Mouse (Mus musculus): ENCODE measurements at regions not wholly inside any gene's neighbourhood (a gene's known extent, or its start where the extent isn't known, plus 50 kb on each side); places are given as distances from the start of the nearest gene placed in this dataset.

GRCm38 (mm10) chr3:120854322-120854721, 317.2 kb downstream of the Rwdd3 start:
- Histone ChIP-seq H3K9ac (ENCODE audit: low read length) (no peak overlapping the region), H3K9me3 (ENCODE audit: control insufficient read depth, low read length) (no peaks in the 10 kb centered on the region), H3K4me3 (ENCODE audit: low read depth, low read length) (no peak overlapping the region), H3K36me3 (ENCODE audit: control insufficient read depth, insufficient read depth, low read length) (no peaks in the 10 kb centered on the region), H3K4me2 (ENCODE audit: low read depth, severe bottlenecking) (no peak overlapping the region), H3K27me3 (ENCODE audit: control insufficient read depth, insufficient read depth, low read length) (no peaks in the 10 kb centered on the region), H3K27ac (replicated peaks; ENCODE audit: low read depth, low read length) (no peak overlapping the region), H3K4me1 (ENCODE audit: control insufficient read depth, insufficient read depth, low read length) (no peaks in the 10 kb centered on the region)
- DNase-seq (ENCODE audit: low spot score) (no peak), ATAC-seq (ENCODE audit: insufficient number of reproducible peaks, low FRiP score, low TSS enrichment, low read depth) (no peak)
- WGBS: 83% methylated on average over 3 of the region's 3 CpGs

DNA sequence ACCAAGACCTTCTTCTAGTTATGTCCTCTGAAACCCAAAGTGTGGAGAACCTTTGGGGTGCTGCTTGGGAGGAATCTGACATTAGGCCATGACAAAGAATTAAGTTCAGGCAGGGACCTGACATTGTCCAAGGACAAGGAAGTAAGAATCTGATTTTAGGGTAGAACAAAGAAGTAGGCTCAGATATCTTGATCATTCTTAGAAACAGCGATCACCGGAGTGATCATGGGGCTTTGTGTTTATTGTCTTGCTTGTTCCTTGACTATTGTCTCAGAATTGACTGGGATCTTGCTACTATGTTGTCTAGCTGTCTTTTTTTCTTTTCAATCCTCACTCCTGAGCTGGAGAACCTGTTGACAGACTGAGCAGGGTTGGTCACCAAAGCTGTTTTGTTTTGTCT, 327.9 kb downstream of the Rwdd3 start:
- H3K27ac ChIP-seq (replicated peaks; ENCODE audit: low read depth, low read length): no peak overlapping the region
- ATAC-seq (ENCODE audit: insufficient number of reproducible peaks, low FRiP score, low TSS enrichment, low read depth): no peak
- H3K27me3 ChIP-seq (ENCODE audit: control insufficient read depth, insufficient read depth, low read length): no peaks in the 10 kb centered on the region
- no peaks in the 10 kb centered on the region for H3K4me1 ChIP-seq (ENCODE audit: control insufficient read depth, insufficient read depth, low read length)
- no peak overlapping the region for H3K4me2 ChIP-seq (ENCODE audit: low read depth, severe bottlenecking)
- H3K9ac ChIP-seq (ENCODE audit: low read length): no peak overlapping the region
- no peak overlapping the region for H3K4me3 ChIP-seq (ENCODE audit: low read depth, low read length)
- 96% methylated on average over 2 of the region's 2 CpGs for WGBS
- H3K36me3 ChIP-seq (ENCODE audit: control insufficient read depth, insufficient read depth, low read length): no peaks in the 10 kb centered on the region
- H3K9me3 ChIP-seq (ENCODE audit: control insufficient read depth, low read length): no peaks in the 10 kb centered on the region
- no peak for DNase-seq (ENCODE audit: low spot score)

DNA sequence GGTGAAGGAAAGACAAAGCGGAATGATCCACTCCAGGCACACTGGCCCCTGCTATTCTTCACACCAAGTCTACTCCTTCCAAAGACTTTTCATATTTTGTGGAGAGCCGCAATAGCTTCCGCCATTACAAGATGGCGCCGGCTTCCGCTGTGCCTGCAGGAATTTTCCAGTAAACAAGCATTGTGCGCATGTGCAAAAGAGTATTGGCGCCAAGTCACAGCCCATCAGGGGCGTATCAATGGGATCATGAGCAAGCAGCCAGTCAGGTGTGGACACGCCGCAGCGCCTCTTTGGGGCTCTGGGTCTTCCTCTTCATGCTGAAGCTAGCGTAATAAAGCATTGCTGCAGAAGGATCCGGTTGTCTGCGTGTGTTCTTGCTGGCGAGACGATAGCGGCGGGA, 348.0 kb downstream of the Rwdd3 start:
- WGBS: 97% methylated on average over 19 of the region's 19 CpGs
- Histone ChIP-seq H3K27ac (replicated peaks; ENCODE audit: low read depth, low read length) (no peak overlapping the region), H3K36me3 (ENCODE audit: control insufficient read depth, insufficient read depth, low read length) (no peaks in the 10 kb centered on the region), H3K9ac (ENCODE audit: low read length) (no peak overlapping the region), H3K4me1 (ENCODE audit: control insufficient read depth, insufficient read depth, low read length) (no peaks in the 10 kb centered on the region), H3K9me3 (ENCODE audit: control insufficient read depth, low read length) (no peaks in the 10 kb centered on the region), H3K4me2 (ENCODE audit: low read depth, severe bottlenecking) (no peak overlapping the region), H3K4me3 (ENCODE audit: low read depth, low read length) (no peak overlapping the region), H3K27me3 (ENCODE audit: control insufficient read depth, insufficient read depth, low read length) (no peaks in the 10 kb centered on the region)
- no peak for DNase-seq (ENCODE audit: low spot score)
- ATAC-seq (ENCODE audit: insufficient number of reproducible peaks, low FRiP score, low TSS enrichment, low read depth): no peak

GRCm38 (mm10) chr3:120811901-120812300, 359.6 kb downstream of the Rwdd3 start:
- Histone ChIP-seq H3K9me3 (ENCODE audit: control insufficient read depth, low read length) (no peaks in the 10 kb centered on the region), H3K4me2 (ENCODE audit: low read depth, severe bottlenecking) (no peak overlapping the region), H3K27me3 (ENCODE audit: control insufficient read depth, insufficient read depth, low read length) (no peaks in the 10 kb centered on the region), H3K27ac (replicated peaks; ENCODE audit: low read depth, low read length) (no peak overlapping the region), H3K36me3 (ENCODE audit: control insufficient read depth, insufficient read depth, low read length) (no peaks in the 10 kb centered on the region; the same call in 1 of the 2 replicates), H3K4me1 (ENCODE audit: control insufficient read depth, insufficient read depth, low read length) (no peaks in the 10 kb centered on the region), H3K9ac (ENCODE audit: low read length) (no peak overlapping the region), H3K4me3 (ENCODE audit: low read depth, low read length) (no peak overlapping the region)
- ATAC-seq (ENCODE audit: insufficient number of reproducible peaks, low FRiP score, low TSS enrichment, low read depth): no peak
- WGBS: 53% methylated on average over 2 of the region's 2 CpGs
- no peak for DNase-seq (ENCODE audit: low spot score)

- Histone ChIP-seq H3K27ac (replicated peaks; ENCODE audit: low read depth, low read length) (no peak overlapping the region), H3K27me3 (ENCODE audit: control insufficient read depth, insufficient read depth, low read length) (no peaks in the 10 kb centered on the region), H3K4me2 (ENCODE audit: low read depth, severe bottlenecking) (no peak overlapping the region), H3K36me3 (ENCODE audit: control insufficient read depth, insufficient read depth, low read length) (no peaks in the 10 kb centered on the region; the same call in 1 of the 2 replicates), H3K9me3 (ENCODE audit: control insufficient read depth, low read length) (no peaks in the 10 kb centered on the region), H3K4me3 (ENCODE audit: low read depth, low read length) (no peak overlapping the region), H3K9ac (ENCODE audit: low read length) (no peak overlapping the region), H3K4me1 (ENCODE audit: control insufficient read depth, insufficient read depth, low read length) (no peaks in the 10 kb centered on the region)
- DNase-seq (ENCODE audit: low spot score) (no peak), ATAC-seq (ENCODE audit: insufficient number of reproducible peaks, low FRiP score, low TSS enrichment, low read depth) (no peak)
- WGBS: 69% methylated on average over 5 of the region's 5 CpGs
Measured at GRCm38 (mm10) chr3:120810527-120810926, 361.0 kb downstream of the Rwdd3 start.

- Histone ChIP-seq H3K4me2 (ENCODE audit: low read depth, severe bottlenecking) (no peak overlapping the region), H3K4me1 (ENCODE audit: control insufficient read depth, insufficient read depth, low read length) (no peaks in the 10 kb centered on the region), H3K27me3 (ENCODE audit: control insufficient read depth, insufficient read depth, low read length) (no peaks in the 10 kb centered on the region), H3K9ac (ENCODE audit: low read length) (no peak overlapping the region), H3K9me3 (ENCODE audit: control insufficient read depth, low read length) (no peaks in the 10 kb centered on the region), H3K36me3 (ENCODE audit: control insufficient read depth, insufficient read depth, low read length) (no peaks in the 10 kb centered on the region; the same call in 1 of the 2 replicates), H3K27ac (replicated peaks; ENCODE audit: low read depth, low read length) (no peak overlapping the region), H3K4me3 (ENCODE audit: low read depth, low read length) (no peak overlapping the region)
- WGBS: 46% methylated on average over 6 of the region's 6 CpGs
- ATAC-seq (ENCODE audit: insufficient number of reproducible peaks, low FRiP score, low TSS enrichment, low read depth) (no peak), DNase-seq (ENCODE audit: low spot score) (no peak)
Measured at GRCm38 (mm10) chr3:120810048-120810447, 361.4 kb downstream of the Rwdd3 start.

- 90% methylated on average over 9 of the region's 9 CpGs for WGBS
- no peak overlapping the region for H3K9ac ChIP-seq (ENCODE audit: low read length)
- no peak for ATAC-seq (ENCODE audit: insufficient number of reproducible peaks, low FRiP score, low TSS enrichment, low read depth)
- H3K9me3 ChIP-seq (ENCODE audit: control insufficient read depth, low read length): no peaks in the 10 kb centered on the region
- DNase-seq (ENCODE audit: low spot score): no peak
- no peaks in the 10 kb centered on the region for H3K27me3 ChIP-seq (ENCODE audit: control insufficient read depth, insufficient read depth, low read length)
- H3K4me2 ChIP-seq (ENCODE audit: low read depth, severe bottlenecking): no peak overlapping the region
- no peak overlapping the region for H3K4me3 ChIP-seq (ENCODE audit: low read depth, low read length)
- no peaks in the 10 kb centered on the region for H3K36me3 ChIP-seq (ENCODE audit: control insufficient read depth, insufficient read depth, low read length)
- H3K4me1 ChIP-seq (ENCODE audit: control insufficient read depth, insufficient read depth, low read length): no peaks in the 10 kb centered on the region
- H3K27ac ChIP-seq (replicated peaks; ENCODE audit: low read depth, low read length): no peak overlapping the region
Measured at GRCm38 (mm10) chr3:120786659-120787058, 384.8 kb downstream of the Rwdd3 start.

- H3K36me3 ChIP-seq (ENCODE audit: control insufficient read depth, insufficient read depth, low read length): no peaks in the 10 kb centered on the region
- no peaks in the 10 kb centered on the region for H3K4me1 ChIP-seq (ENCODE audit: control insufficient read depth, insufficient read depth, low read length)
- no peak overlapping the region for H3K9ac ChIP-seq (ENCODE audit: low read length)
- no peak overlapping the region for H3K4me3 ChIP-seq (ENCODE audit: low read depth, low read length)
- no peak for ATAC-seq (ENCODE audit: insufficient number of reproducible peaks, low FRiP score, low TSS enrichment, low read depth)
- DNase-seq (ENCODE audit: low spot score): no peak
- WGBS: 79% methylated on average over 6 of the region's 6 CpGs
- no peaks in the 10 kb centered on the region for H3K9me3 ChIP-seq (ENCODE audit: control insufficient read depth, low read length)
- no peak overlapping the region for H3K4me2 ChIP-seq (ENCODE audit: low read depth, severe bottlenecking)
- H3K27ac ChIP-seq (replicated peaks; ENCODE audit: low read depth, low read length): no peak overlapping the region
- no peaks in the 10 kb centered on the region for H3K27me3 ChIP-seq (ENCODE audit: control insufficient read depth, insufficient read depth, low read length)
Measured at GRCm38 (mm10) chr3:120781486-120781885, 390.0 kb downstream of the Rwdd3 start.

DNA sequence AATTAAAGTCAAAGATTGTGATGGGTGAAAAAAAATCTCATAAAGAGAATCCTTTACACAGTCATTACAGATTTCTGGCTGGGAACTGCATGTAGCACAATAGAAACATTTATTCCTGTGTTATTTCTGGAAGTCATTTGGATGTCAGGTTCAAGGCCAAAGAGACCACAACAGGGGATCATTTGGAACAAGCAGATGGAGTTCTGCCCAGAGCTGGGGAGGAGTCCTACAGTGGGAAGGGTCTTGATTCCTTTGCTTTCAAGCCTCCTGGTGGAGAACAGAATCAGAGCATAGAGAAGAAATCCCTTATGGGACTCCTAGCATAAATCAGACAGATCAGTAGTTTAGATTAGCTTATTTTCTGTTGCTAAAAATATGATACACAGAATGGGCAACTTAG, 392.4 kb downstream of the Rwdd3 start:
- ATAC-seq (ENCODE audit: insufficient number of reproducible peaks, low FRiP score, low TSS enrichment, low read depth): no peak

More for the DNA sequence above, 392.4 kb downstream of the Rwdd3 start:
- Histone ChIP-seq H3K4me2 (ENCODE audit: low read depth, severe bottlenecking) (no peak overlapping the region), H3K36me3 (ENCODE audit: control insufficient read depth, insufficient read depth, low read length) (no peaks in the 10 kb centered on the region), H3K4me3 (ENCODE audit: low read depth, low read length) (no peak overlapping the region), H3K9ac (ENCODE audit: low read length) (no peak overlapping the region), H3K27ac (replicated peaks; ENCODE audit: low read depth, low read length) (no peak overlapping the region), H3K9me3 (ENCODE audit: control insufficient read depth, low read length) (no peaks in the 10 kb centered on the region), H3K4me1 (ENCODE audit: control insufficient read depth, insufficient read depth, low read length) (no peaks in the 10 kb centered on the region), H3K27me3 (ENCODE audit: control insufficient read depth, insufficient read depth, low read length) (no peaks in the 10 kb centered on the region)
- DNase-seq (ENCODE audit: low spot score): no peak
